Mouse (Mus musculus): Measurements from ENCODE around the gene Cdk17.

DNA sequence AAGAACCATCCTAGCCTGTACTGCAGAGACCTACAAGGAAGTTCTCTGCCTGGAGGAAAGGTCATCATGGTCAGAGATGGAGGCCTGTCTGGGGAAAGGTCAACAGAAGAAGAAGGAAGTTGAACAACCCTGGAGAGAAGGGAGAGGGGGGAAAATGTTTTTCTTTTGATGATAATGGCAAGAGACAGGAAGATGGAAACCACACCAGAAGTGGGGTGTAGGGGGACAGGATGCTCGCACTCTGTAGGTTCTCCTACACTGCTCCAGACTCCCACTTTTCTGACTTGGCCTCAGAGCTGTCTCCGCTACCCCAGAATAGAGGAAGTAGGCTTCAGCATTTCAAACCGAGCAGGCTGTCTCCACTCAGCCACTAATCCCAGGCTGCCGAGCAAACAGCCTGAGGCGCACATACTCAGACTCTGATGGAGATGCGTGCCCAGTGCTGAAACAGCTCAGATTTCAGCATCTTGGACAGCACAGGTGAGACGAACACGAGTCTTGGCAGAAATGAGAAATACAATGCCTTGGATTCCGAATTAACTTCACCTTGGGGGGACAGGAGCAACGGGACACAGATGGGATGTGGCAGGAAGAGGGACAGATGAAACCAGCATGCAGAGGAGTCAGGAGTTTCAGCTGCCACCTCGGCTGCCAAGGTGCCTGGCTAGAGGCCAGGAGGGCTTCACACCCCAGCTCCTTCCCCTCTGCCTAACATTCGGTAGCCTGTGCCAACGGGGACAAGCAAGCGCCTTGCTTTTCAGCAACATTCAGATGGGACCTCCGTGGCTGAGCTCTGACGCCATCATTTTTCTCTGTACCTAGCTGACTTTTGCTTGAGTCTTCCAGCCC, 100.7 kb downstream of the Cdk17 start:
- TF ChIP-seq CTCF (IDR thresholded peaks at IDR 0.05; ENCODE audit: control insufficient read depth, insufficient read depth, insufficient replicate concordance, low read depth, low read length) (no peak), POLR2A (IDR thresholded peaks at IDR 0.05; ENCODE audit: control insufficient read depth, low read depth, low read length) (no peak)
